Mouse (Mus musculus): ENCODE results near the gene Bcat2. TPM values are rescaled to one million over a fixed set of nuclear protein-coding genes. Genes with fewer than 3 reads are reported as not detected.

The Bcat2 gene
- total and polyA plus RNA-seq, 3 experiments: 166 to 292 (median 213) TPM

GRCm38 (mm10) chr7:45626571-45627076 lies 56.7 kb downstream of the Bcat2 start:
- no peak for DNase-seq

GRCm38 (mm10) chr7:45627261-45627660 lies 57.3 kb downstream of the Bcat2 start, which contains the start of gene Rasip1:
Gene Rasip1 (plus strand): TSS chr7:45627488.
- peak; percentile 70 for DNase-seq

- peak; percentile 95 for DNase-seq
Observed at GRCm38 (mm10) chr7:45628364-45629294, 58.7 kb downstream of the Bcat2 start.

- DNase-seq: no peak
Observed at GRCm38 (mm10) chr7:45630064-45630907, 60.3 kb downstream of the Bcat2 start.

- DNase-seq: no peak
Observed at GRCm38 (mm10) chr7:45632499-45632898, 62.5 kb downstream of the Bcat2 start.

- peak; percentile 55 for DNase-seq
Observed at GRCm38 (mm10) chr7:45634946-45635681, 65.2 kb downstream of the Bcat2 start.

- DNase-seq: peak; percentile 67
Observed at GRCm38 (mm10) chr7:45635711-45636688, 66.0 kb downstream of the Bcat2 start.

GRCm38 (mm10) chr7:45637710-45638109 lies 67.8 kb downstream of the Bcat2 start:
- DNase-seq: no peak

GRCm38 (mm10) chr7:45638623-45639401 lies 68.9 kb downstream of the Bcat2 start:
- DNase-seq: peak; percentile 93

Other genes with a start within 250 kb of the Bcat2 start
Only the 30 nearest of the 36 such genes appear.
- 1 to 10 TPM; 2.4 to 3.8 TPM for gene Lin7b, start 199.6 kb upstream of the Bcat2 start, total RNA-seq (2021)
- 5.7 and 10.3 TPM in 2 replicates for gene Lin7b, start 199.6 kb upstream of the Bcat2 start, polyA plus RNA-seq (2012; rRNA removed)
- 100 to 1,000 TPM; 219 to 278 TPM for gene Snrnp70, start 174.4 kb upstream of the Bcat2 start, total RNA-seq (2021)
- 230 and 236 TPM in 2 replicates for gene Snrnp70, start 174.4 kb upstream of the Bcat2 start, polyA plus RNA-seq (2012; rRNA removed)
- gene Kcna7, start 164.5 kb upstream of the Bcat2 start, total RNA-seq (2021): not detected
- not detected in 2 replicates for gene Kcna7, start 164.5 kb upstream of the Bcat2 start, polyA plus RNA-seq (2012; rRNA removed)
- not detected for gene Ntf5, start 156.5 kb upstream of the Bcat2 start, total RNA-seq (2021)
- gene Ntf5, start 156.5 kb upstream of the Bcat2 start, polyA plus RNA-seq (2012; rRNA removed): not detected in 2 replicates
- not detected for gene Lhb, start 149.3 kb upstream of the Bcat2 start, total RNA-seq (2021)
- not detected in 2 replicates for gene Lhb, start 149.3 kb upstream of the Bcat2 start, polyA plus RNA-seq (2012; rRNA removed)
- gene Gys1, start 135.3 kb upstream of the Bcat2 start, total RNA-seq (2021): 10 to 100 TPM; 46.4 to 57.6 TPM
- gene Gys1, start 135.3 kb upstream of the Bcat2 start, polyA plus RNA-seq (2012; rRNA removed): 64.0 and 82.1 TPM in 2 replicates
- 10 to 100 TPM; 38.2 to 52.3 TPM for gene Ruvbl2, start 132.1 kb upstream of the Bcat2 start, total RNA-seq (2021)
- 70.2 and 89.3 TPM in 2 replicates for gene Ruvbl2, start 132.1 kb upstream of the Bcat2 start, polyA plus RNA-seq (2012; rRNA removed)
- gene Ftl1, start 110.3 kb upstream of the Bcat2 start, total RNA-seq (2021): 1,000 to 10,000 TPM; 1,338 to 1,480 TPM
- 7,024 and 7,397 TPM in 2 replicates for gene Ftl1, start 110.3 kb upstream of the Bcat2 start, polyA plus RNA-seq (2012; rRNA removed)
- 10 to 100 TPM; 52.5 to 60.6 TPM for gene Bax, start 103.3 kb upstream of the Bcat2 start, total RNA-seq (2021)
- gene Bax, start 103.3 kb upstream of the Bcat2 start, polyA plus RNA-seq (2012; rRNA removed): 148 and 158 TPM in 2 replicates
- under 1 TPM; 0.41 to 0.75 TPM for gene Tulp2, start 88.3 kb upstream of the Bcat2 start, total RNA-seq (2021)
- gene Tulp2, start 88.3 kb upstream of the Bcat2 start, polyA plus RNA-seq (2012; rRNA removed): 0.44 and 0.64 TPM in 2 replicates
- 10 to 100 TPM in 1 of 2 experiments, 1 to 10 TPM in 1; 2.2 to 33.5 TPM for gene Gm45808, start 83.3 kb upstream of the Bcat2 start, total RNA-seq (2021)
- 0.45 TPM in 1 of 2 replicates, not detected in the other for gene Gm45808, start 83.3 kb upstream of the Bcat2 start, polyA plus RNA-seq (2012; rRNA removed)
- 10 to 100 TPM; 55.4 to 71.1 TPM for gene Dhdh, start 81.3 kb upstream of the Bcat2 start, total RNA-seq (2021)
- gene Dhdh, start 81.3 kb upstream of the Bcat2 start, polyA plus RNA-seq (2012; rRNA removed): 17.6 and 21.4 TPM in 2 replicates
- gene Nucb1, start 59.7 kb upstream of the Bcat2 start, total RNA-seq (2021): 100 to 1,000 TPM; 280 to 286 TPM
- 594 and 643 TPM in 2 replicates for gene Nucb1, start 59.7 kb upstream of the Bcat2 start, polyA plus RNA-seq (2012; rRNA removed)
- gene Ppp1r15a, start 43.9 kb upstream of the Bcat2 start, total RNA-seq (2021): 10 to 100 TPM; 49.0 to 57.8 TPM
- 49.5 and 49.7 TPM in 2 replicates for gene Ppp1r15a, start 43.9 kb upstream of the Bcat2 start, polyA plus RNA-seq (2012; rRNA removed)
- 1 to 10 TPM; 3.0 to 5.9 TPM for gene Plekha4, start 43.8 kb upstream of the Bcat2 start, total RNA-seq (2021)
- 9.8 and 15.6 TPM in 2 replicates for gene Plekha4, start 43.8 kb upstream of the Bcat2 start, polyA plus RNA-seq (2012; rRNA removed)
- 1 to 10 TPM; 2.3 TPM for gene Hsd17b14, start 15.3 kb upstream of the Bcat2 start, total RNA-seq (2021)
- 1.5 and 2.3 TPM in 2 replicates for gene Hsd17b14, start 15.3 kb upstream of the Bcat2 start, polyA plus RNA-seq (2012; rRNA removed)
- not detected for gene Fgf21, start 45.3 kb downstream of the Bcat2 start, total RNA-seq (2021)
- gene Fgf21, start 45.3 kb downstream of the Bcat2 start, polyA plus RNA-seq (2012; rRNA removed): 0.15 and 0.16 TPM in 2 replicates
- gene Fut1, start 47.1 kb downstream of the Bcat2 start, total RNA-seq (2021): not detected
- not detected in 2 replicates for gene Fut1, start 47.1 kb downstream of the Bcat2 start, polyA plus RNA-seq (2012; rRNA removed)
- under 1 TPM; 0.28 to 0.29 TPM for gene Izumo1, start 51.7 kb downstream of the Bcat2 start, total RNA-seq (2021)
- gene Izumo1, start 51.7 kb downstream of the Bcat2 start, polyA plus RNA-seq (2012; rRNA removed): 0.65 and 0.89 TPM in 2 replicates
- gene Rasip1, start 57.3 kb downstream of the Bcat2 start, total RNA-seq (2021): 10 to 100 TPM; 13.5 to 20.6 TPM
- gene Rasip1, start 57.3 kb downstream of the Bcat2 start, polyA plus RNA-seq (2012; rRNA removed): 42.9 and 56.4 TPM in 2 replicates
- gene Mamstr, start 69.8 kb downstream of the Bcat2 start, total RNA-seq (2021): 1 to 10 TPM; 3.0 to 5.8 TPM
- 5.1 and 5.8 TPM in 2 replicates for gene Mamstr, start 69.8 kb downstream of the Bcat2 start, polyA plus RNA-seq (2012; rRNA removed)
- gene Fut2, start 96.2 kb downstream of the Bcat2 start, total RNA-seq (2021): under 1 TPM in 1 of 2 experiments, not detected in 1; 0.09 TPM
- not detected in 2 replicates for gene Fut2, start 96.2 kb downstream of the Bcat2 start, polyA plus RNA-seq (2012; rRNA removed)
- under 1 TPM in 1 of 2 experiments, not detected in 1; 0.31 TPM for gene Ntn5, start 113.9 kb downstream of the Bcat2 start, total RNA-seq (2021)
- 0.40 and 0.86 TPM in 2 replicates for gene Ntn5, start 113.9 kb downstream of the Bcat2 start, polyA plus RNA-seq (2012; rRNA removed)
- under 1 TPM; 0.29 to 0.41 TPM for gene Sec1, start 124.2 kb downstream of the Bcat2 start, total RNA-seq (2021)
- 0.57 and 0.58 TPM in 2 replicates for gene Sec1, start 124.2 kb downstream of the Bcat2 start, polyA plus RNA-seq (2012; rRNA removed)
- gene Car11, start 129.7 kb downstream of the Bcat2 start, total RNA-seq (2021): 10 to 100 TPM; 10.9 to 18.6 TPM
- gene Car11, start 129.7 kb downstream of the Bcat2 start, polyA plus RNA-seq (2012; rRNA removed): 30.0 and 38.2 TPM in 2 replicates
- 100 to 1,000 TPM in 1 of 2 experiments, 10 to 100 TPM in 1; 54.3 to 225 TPM for gene Dbp, start 134.9 kb downstream of the Bcat2 start, total RNA-seq (2021)
- 569 and 796 TPM in 2 replicates for gene Dbp, start 134.9 kb downstream of the Bcat2 start, polyA plus RNA-seq (2012; rRNA removed)
- gene Rpl18, start 145.3 kb downstream of the Bcat2 start, total RNA-seq (2021): 1,000 to 10,000 TPM in 1 of 2 experiments, 100 to 1,000 TPM in 1; 972 to 1,050 TPM
- 1,143 and 1,258 TPM in 2 replicates for gene Rpl18, start 145.3 kb downstream of the Bcat2 start, polyA plus RNA-seq (2012; rRNA removed)
- gene Sphk2, start 147.8 kb downstream of the Bcat2 start, total RNA-seq (2021): 10 to 100 TPM; 38.9 to 39.5 TPM
- gene Sphk2, start 147.8 kb downstream of the Bcat2 start, polyA plus RNA-seq (2012; rRNA removed): 90.9 and 92.5 TPM in 2 replicates
- gene Fam83e, start 151.1 kb downstream of the Bcat2 start, total RNA-seq (2021): under 1 TPM; 0.72 to 0.86 TPM
- gene Fam83e, start 151.1 kb downstream of the Bcat2 start, polyA plus RNA-seq (2012; rRNA removed): 0.86 and 2.0 TPM in 2 replicates
- gene Spaca4, start 155.7 kb downstream of the Bcat2 start, total RNA-seq (2021): not detected
- not detected in 2 replicates for gene Spaca4, start 155.7 kb downstream of the Bcat2 start, polyA plus RNA-seq (2012; rRNA removed)